Mouse (Mus musculus): ENCODE data around the gene Cbl.

Cbl gene

DNA sequence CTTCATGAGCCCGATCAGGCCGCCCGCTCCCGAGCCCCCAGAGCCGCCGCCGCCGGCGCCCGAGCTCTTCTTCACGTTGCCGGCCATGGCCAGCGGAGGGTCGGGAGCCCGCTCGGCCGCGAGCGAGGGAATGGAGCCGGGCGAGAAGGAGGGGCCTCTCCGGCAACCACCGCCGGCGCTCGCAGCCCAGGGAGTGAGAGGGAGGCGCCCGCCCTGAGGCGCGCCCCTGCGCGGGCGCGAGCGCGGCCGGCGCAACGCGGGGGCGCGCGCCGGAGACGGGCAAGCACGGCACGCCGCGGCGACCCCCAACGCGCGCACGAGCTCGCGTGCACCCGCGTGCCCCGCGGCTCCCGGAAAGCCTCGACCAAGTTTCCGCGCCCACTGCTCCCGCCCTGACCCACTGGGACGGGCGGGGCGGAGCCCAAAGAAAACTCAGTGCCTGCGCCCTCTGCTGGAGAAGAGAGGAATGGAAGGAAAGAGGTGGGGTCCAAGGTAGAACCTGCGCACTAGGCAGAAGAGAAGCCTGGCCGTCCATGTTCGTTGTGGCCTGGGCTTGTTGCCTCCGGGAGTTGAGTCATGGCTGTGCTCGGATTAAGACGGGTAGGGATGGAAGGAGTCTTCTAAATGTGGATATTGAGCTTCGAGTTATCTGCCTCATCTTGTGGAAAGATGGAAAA lies at the start of gene Cbl:
Gene Cbl, minus strand, starts transcription at position 248 of the 677 bp plus-strand sequence.
- peak; percentile 83 for DNase-seq (ENCODE audit: extremely low read depth, low read depth)

GRCm38 (mm10) chr9:44283183-44283582 lies 49.3 kb upstream of the Cbl start:
- no peak for DNase-seq (ENCODE audit: extremely low read depth, low read depth)

DNA sequence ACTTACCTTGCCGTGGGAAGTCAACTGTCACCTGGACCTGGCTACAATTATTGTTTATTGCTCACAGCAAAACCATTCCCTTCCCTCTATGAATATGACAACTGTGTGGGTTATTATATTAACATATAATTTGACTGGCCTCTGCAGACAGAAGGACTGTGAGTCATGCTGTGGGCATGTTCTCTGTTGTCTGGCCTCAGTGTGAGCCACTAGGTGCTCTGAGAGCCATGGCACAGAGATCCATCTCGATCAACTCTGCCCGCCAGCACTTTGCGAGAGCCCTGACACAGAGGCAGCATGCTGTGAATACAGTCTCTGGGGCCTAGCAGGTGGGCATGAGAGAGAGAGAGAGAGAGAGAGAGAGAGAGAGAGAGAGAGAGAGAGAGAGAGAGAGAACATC lies 36.1 kb upstream of the Cbl start:
- DNase-seq (ENCODE audit: extremely low read depth, low read depth) = no peak

DNA sequence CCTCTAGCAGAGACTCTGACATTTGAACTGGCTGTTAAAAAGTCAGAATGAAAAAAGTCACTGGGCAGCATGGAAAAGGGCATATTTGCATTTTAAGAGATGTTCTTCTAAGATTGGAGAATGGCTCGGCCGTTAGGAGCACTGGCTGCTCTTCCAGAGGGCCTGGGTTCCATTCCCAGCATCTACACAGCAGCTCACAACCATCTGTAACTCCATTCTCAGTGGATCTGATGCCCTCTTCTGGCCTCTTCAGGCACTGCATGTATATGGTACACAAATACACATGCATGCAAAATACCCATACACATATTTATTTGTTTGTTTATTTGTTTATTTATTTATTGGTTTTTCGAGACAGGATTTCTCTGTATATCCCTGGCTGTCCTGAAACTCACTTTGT lies 35.2 kb upstream of the Cbl start:
- peak; percentile 41 for DNase-seq (ENCODE audit: extremely low read depth, low read depth)

GRCm38 (mm10) chr9:44268432-44268831 lies 34.6 kb upstream of the Cbl start, which contains the start of gene Nlrx1:
TSS of gene Nlrx1 (minus strand) at chr9:44268599.
- DNase-seq (ENCODE audit: extremely low read depth, low read depth) = peak; percentile 72

DNA sequence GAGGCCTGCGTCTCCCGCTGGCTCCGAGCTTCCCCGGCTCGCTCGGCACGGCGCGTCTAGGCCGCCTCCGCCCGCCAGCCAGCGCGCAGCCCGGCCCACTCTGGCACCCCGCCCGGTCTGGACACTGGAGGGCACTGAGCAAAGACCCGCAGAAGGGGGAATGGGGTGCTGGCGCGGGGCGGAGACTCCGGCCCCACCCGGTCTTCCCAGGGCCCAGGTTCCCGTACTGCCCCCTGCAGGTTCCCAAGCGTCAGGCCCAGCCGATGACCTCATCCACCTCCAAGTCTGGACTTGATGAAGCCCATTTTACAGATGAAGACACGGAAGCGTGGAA lies 34.1 kb upstream of the Cbl start:
- peak; percentile 66 for DNase-seq (ENCODE audit: extremely low read depth, low read depth)

DNA sequence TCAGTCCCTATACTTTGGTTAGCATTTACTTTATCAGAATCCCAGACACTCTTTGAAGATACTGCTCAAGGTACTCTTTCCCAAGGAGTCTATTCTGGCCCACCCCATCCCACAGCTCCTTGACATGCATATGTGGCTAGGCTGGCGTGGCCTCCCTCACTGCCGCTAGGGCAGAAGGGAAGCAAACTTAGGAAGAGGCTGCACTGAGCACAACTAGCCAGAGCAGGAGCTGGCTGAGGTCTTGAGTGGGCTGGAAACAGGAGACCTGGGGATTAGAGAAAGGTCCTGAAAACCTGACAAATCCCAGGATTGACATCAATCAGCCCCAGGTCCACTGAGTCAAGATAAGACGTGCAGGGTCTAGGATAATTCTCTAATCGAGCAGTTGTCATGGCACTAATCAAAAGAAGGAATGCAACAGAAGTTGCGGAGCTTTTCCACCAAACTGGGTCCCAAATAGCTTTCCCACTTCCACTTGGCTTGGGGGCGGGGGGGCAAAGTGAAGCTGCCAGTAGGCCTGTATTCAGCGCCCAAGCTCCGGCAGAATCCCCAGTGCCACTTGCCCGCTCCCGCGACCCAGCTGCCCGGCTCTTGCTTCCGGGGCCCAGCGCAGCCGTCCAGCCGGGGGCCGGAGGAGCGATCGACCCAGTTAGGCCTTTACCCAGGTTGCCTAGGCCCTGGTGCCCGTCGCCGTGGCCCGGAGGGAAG lies 33.6 kb upstream of the Cbl start:
- DNase-seq (ENCODE audit: extremely low read depth, low read depth) = no peak

DNA sequence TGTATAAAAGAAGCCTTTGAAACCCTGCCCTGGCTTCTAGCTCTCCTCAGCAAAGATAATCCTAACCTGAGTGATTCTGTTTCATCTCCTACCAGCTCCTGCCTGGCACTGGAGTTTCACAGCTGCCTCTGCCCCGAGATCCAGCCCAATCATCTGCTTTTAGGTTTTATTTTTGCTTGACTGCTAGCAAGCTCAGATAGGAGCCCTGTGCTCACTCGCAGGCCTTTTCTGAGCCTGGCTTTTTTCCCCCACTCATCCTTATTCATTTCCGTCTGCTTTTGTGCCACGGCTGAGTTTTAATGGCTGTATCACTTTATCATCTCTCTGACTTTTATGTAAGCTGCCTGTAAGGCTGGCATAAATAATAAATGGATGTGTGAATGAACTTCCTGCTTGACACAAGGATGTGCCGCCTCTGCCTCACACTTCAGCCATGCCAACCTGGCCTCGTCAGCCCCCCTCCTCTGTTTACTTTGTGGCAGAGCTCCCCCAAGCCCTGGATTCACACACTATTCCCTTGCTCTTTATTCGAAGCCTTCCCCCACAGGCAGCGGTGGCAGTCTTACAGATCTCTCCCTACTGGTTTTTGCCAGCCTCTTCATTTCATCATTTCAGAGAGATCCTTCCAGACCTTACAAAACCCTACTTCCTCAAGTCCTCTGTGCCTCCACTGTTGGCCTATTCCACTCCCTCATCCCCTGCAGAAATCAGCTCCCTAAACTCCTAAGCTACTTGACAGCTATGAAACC lies 32.8 kb upstream of the Cbl start:
- no peak for DNase-seq (ENCODE audit: extremely low read depth, low read depth)

DNA sequence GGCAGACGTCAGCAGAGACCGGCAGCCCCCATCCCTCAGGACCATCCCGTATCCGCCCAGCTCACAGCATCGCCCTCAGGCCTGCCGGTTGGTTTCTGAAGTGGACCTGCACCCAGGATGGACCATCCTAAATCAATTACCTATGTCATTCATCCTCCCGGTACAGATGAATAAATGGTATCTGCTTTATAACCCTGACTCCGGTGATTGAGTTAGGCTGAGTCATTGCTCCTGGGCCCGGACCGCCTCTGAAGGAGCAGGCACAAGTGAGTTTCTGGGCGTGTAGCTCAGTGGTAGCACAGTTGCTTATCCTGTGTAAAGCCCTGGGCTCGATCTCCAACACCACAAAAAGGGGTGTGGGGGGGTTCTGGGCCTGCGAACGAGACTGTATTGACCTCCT lies 27.5 kb upstream of the Cbl start:
- no peak for DNase-seq (ENCODE audit: extremely low read depth, low read depth)

- DNase-seq (ENCODE audit: extremely low read depth, low read depth) = no peak
Measured at GRCm38 (mm10) chr9:44259014-44259413, 25.2 kb upstream of the Cbl start.

GRCm38 (mm10) chr9:44256213-44256612 lies 22.4 kb upstream of the Cbl start:
- DNase-seq (ENCODE audit: extremely low read depth, low read depth) = no peak

DNA sequence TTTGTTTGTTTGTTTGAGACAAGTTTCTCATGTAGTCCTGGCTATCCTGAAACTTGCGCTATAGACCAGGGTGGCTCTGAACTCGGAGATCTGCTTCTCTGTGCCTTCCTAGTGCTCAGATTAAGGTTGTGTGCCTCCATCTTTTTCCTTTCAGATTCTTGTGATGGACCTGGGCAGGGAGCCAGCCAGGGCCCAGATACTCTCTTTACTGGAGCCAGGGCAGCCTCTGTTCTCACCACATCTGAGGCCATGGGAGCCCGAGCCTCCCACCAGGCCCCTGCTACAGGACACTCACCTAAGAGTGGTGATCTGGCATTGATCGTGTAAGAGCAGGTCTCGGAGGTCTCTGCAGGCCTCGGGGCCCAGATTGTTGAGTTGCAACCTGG lies 21.3 kb upstream of the Cbl start:
- DNase-seq (ENCODE audit: extremely low read depth, low read depth) = no peak

DNA sequence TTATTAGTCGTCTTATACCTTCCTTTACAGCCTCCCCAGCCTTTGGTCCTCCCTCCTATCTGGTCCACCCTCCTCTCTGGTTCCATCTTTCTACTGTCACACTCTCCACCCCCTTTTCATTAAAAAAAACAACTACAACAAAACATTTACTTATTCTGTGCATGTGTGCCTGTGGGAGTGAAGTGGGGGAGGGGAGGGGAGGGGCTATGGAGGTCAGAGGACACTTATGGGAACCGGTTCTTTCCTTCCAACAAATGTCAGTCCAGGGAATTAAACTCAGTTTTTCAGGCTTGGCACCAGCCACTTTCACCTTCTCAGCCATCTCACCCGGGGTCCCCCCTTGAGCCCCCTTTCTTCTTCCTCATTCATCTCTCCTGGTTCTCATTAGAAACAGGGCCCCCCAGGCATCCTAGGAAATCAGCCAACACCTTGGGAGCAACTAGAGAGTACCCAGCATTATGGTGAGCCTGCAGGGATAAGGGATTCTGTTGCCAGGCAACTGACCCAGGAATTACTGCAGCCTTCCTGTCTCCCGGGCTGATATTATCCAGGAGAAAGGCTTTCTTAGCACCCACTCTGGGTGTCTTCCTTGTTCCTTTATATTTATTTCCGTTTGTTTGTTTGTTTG lies 20.8 kb upstream of the Cbl start:
- no peak for DNase-seq (ENCODE audit: extremely low read depth, low read depth)

DNA sequence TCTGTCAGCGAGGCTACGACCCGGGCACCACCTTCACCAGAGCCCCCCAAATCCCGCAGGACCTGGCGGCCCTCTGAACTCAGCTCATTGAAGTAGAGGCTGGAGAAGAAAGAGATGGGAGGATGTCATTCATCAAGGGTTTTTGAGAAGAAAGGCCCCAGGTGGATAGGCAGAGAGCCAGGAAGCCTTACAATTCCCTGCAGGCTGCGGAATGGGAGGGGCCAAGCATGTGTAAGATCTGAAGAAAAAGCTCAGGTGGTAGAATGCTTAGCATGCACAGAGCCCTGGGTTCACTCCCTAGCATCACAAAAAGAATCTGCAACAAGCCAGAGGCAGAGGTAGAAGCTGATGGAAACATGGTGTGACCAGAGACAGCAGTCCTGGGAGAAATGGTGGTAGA lies 19.6 kb upstream of the Cbl start:
- DNase-seq (ENCODE audit: extremely low read depth, low read depth) = no peak

- no peak for DNase-seq (ENCODE audit: extremely low read depth, low read depth)
Measured at GRCm38 (mm10) chr9:44251314-44251713, 17.5 kb upstream of the Cbl start, which contains the start of gene Pdzd3. TSS of gene Pdzd3 (minus strand) at chr9:44251471.

GRCm38 (mm10) chr9:44250445-44250844 lies 16.6 kb upstream of the Cbl start:
- DNase-seq (ENCODE audit: extremely low read depth, low read depth) = no peak

DNA sequence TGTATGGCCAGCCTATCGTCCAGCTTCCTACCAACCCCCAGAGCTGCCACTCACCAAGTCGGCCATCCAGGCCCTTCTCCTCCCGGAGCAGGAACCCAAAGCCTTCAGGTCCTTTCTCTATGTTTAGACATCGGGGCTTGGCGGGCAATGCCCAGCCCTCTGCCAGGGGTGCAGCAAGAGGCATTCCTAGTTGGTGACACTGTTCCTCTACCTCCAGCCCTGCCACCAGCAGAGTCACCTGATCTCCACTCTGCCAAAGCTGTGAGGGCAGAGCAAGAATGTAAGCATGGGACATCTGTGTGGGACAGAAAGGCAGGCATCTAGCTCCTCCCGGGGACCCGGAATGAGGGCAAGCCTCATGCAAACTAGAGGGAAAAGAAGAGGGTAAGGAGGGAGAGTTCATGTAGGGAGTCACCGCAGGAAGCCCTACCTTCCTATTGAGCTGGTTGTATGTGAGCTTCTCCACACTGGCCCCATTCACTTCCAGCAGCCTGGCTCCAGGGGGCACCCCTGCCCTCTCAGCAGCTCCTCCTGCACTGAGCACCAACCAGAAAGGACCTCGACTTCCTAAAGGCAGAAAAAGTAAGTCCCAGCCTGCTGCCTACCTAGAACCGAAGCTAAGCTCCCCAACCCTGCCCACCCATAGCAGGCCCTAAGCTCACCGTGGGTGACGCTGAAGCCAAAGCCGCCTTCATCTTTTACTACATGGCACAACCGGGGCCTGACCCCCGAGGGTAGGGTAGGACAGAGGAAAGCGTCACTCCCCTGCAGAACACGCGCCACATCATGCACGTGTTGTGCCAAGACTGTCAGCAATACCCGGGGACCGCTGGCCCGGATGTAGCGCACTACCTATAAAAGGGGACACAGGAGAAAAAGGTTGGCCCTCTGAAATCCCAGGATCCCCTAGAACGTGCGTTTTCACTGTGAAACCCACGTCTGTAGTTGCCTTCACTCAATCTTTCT lies 15.6 kb upstream of the Cbl start:
- DNase-seq (ENCODE audit: extremely low read depth, low read depth) = no peak

DNA sequence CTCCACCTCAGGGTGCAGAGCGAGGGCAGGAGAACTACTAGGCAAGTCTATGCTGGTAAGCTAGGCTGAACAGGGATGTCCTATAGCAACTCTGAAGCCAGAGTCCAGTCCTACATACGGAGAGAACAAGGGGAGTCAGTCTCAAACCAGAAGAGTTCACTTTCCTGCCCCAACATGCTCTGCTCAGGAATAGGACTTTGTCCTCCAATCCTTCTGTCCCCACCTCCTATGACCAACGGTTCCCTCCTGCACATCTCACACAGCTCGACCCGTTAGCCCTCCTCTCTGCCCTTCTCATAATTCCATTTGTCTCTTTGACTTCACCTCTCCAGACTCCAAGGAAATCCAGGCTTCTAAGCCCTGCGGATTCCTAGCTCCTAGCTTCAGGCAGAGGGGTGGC lies 14.1 kb upstream of the Cbl start:
- DNase-seq (ENCODE audit: extremely low read depth, low read depth) = no peak

DNA sequence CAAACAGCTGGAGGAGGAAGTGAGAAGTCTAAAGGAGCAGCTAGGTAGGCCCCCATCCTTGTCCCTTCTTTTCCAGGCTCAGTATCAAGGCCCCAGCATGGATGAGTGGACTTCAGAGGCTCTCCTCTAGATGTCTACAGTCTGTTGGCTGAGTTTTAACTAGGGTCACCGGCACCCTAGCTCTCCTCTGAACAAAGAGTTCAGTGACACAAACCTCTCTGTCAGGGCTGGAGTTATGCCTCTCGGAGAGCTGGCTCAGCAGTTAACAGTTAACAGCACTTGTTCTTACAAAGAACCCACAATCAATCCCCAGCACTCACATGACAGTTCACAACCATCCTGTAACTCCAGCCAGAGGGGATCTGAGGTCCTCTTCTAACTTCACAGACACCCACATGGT lies 9.8 kb upstream of the Cbl start:
- DNase-seq (ENCODE audit: extremely low read depth, low read depth) = no peak

DNA sequence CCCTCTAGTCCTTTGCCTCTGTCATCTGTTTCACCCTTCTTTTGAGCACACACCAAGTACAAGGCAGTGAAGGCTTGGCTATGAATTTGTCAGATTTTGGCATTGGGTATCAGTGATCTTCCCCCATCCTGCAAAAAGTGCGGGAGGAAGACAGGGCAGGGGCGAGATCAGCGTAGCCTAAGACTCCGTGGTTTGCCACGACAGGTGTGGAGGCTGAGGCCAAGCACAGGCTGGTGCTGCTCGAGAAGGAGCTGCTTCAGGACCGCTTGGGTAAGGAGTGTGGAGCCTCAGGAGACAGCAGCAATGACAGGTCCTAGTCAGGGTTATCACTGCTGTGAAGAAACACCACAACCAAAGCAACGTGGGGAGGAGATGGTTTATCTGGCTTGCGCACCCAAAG lies 7.6 kb upstream of the Cbl start:
- no peak for DNase-seq (ENCODE audit: extremely low read depth, low read depth)

DNA sequence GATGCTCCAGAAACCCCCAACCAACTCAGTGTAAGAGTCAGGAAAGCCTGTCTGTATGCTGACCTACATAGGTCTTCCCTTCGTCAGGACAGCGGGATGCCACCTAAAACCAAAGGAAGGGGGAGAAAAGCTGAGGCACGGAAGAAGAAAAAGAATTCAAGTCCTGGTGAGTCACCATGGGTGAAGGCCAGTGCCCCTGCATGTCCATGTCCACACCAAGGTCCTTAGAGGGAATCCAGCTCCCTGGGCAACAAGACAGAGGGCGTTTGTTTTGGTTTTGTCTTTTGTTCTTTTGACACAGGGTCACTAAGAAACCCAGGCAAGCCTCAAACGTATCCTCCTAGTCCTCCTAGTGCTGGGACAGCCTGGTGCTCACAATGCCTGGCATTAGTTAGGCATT lies 7.1 kb upstream of the Cbl start:
- no peak for DNase-seq (ENCODE audit: extremely low read depth, low read depth)
